Mouse (Mus musculus): ENCODE results near the gene Agtpbp1.

DNA sequence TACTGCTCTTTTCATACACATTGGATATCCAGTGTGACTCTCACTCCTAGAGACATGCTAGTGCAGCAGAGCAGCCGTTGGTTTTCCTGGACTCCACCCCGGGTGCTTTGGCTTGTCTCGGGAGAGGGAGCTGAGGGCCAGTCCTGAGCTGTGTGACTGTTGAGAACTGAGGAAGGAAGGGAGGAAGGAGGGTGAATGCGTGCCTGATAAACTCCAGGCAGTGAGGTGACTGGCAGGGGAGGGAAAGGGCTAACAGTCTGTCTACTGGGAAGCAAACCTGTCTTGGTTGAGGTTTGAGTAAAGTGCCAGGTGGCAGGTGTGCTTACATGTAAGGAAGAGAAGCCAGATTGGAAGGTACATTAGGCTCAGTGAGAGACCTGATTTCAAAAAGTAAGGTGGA is 28.8 kb upstream of the Agtpbp1 start:
- no peak for TF ChIP-seq POLR2A (IDR thresholded peaks at IDR 0.05; ENCODE audit: borderline replicate concordance, insufficient read depth, low read length)
- no peak for TF ChIP-seq CTCF (IDR thresholded peaks at IDR 0.05; ENCODE audit: borderline replicate concordance, insufficient read depth, low read depth, low read length)

Measured in cerebellum, adult 2 months (tissue).